Mouse (Mus musculus): ENCODE results near the gene Tbc1d2b. TPM values are rescaled to one million over a fixed set of nuclear protein-coding genes. Genes with fewer than 3 reads are reported as not detected.

Tbc1d2b gene
- polyA plus RNA-seq, 2 experiments: 20.0 to 25.5 TPM

DNA sequence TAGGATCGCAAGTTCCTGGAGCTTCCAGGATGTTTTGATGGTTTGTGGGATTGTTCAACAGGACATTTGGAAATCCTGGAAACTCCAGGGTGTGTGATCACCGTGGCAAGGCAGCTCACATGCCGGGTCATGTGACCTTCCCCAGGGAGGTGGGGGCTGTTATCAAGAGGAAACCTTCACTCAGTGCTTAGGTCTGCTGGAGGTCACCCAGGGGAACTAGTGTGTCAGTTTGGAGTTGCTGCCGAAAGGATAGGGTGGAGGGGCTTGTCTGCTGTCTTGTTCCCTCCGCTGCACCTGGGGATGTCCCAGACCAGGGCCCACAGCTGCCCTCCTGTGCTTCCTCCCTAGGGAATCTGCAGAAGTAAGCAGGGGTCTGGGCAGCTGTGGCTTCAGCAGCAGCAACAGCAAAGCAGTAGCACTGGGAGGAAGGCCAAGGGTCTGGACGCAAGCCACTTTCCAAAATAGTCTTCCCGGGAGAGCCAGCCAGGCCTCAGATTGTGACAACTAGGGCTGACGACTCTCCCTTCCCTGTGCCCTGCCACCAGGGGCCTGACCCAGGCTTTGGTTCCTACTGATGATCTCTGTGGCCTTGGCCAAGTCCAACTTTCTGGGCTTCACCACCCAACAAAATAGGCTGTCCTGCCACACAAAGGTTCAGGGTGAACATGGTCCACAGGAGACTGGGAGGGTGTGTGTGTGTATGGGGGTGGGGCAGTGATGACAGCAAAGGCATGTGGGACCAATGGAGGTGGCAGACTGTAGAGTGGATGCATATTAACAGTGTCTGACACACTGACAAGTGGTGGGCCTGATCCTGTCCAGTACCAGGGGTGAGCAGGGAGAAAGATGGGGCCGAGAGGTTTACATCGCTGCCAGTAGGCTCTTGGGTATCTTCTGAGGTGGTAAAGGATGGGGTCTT, 71.8 kb downstream of the Tbc1d2b start:
- 80% methylated on average over 10 of the region's 10 CpGs for WGBS
- DNase-seq (ENCODE audit: low spot score): no peak
- peaks cover 45% of the 10 kb centered on the region for H3K36me3 ChIP-seq (ENCODE audit: control insufficient read depth, insufficient read depth, low read length)

DNA sequence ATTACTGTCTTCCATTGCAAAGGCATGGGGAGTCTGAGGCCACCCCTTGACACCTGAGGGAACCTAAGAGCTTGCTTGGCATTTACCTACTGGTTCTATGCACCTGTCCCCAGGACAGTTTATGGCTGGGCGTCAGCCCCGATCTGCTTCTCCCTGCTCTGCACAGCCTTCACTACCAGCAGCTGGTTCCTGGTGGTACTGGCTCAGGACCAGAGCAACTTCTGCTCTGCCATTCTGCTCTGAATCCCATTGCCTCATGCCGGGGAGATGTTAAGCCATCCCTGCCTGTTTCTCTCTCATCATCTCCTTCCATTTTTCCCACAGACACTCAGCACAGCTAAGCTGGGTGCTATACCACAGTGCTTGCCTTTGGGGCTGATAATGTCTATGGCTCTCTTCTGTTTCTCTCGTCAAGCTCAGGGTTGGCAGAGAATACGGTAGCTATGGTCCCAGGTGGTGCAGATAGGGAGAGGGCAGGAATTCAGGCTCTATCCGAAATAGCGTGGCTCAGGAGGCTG, 72.7 kb downstream of the Tbc1d2b start:
- 88% methylated on average over 7 of the region's 7 CpGs for WGBS
- DNase-seq (ENCODE audit: low spot score): no peak
- no peak for TF ChIP-seq POLR2A (IDR thresholded peaks at IDR 0.05; ENCODE audit: borderline replicate concordance, extremely low read depth, insufficient read depth, insufficient read length)
- no peak for ATAC-seq (ENCODE audit: low FRiP score, low read depth)
- H3K4me2 ChIP-seq (replicated peaks; ENCODE audit: low read depth, low read length, severe bottlenecking): no peak overlapping the region
- no peak overlapping the region for H3K4me3 ChIP-seq (replicated peaks; ENCODE audit: low read length)
- H3K9ac ChIP-seq (ENCODE audit: low read depth, low read length, severe bottlenecking): no peak overlapping the region
- H3K9me3 ChIP-seq (ENCODE audit: control insufficient read depth, low read length): no peaks in the 10 kb centered on the region
- H3K36me3 ChIP-seq (ENCODE audit: control insufficient read depth, insufficient read depth, low read length): peaks cover 53% of the 10 kb centered on the region
- no peak overlapping the region for H3K27ac ChIP-seq (replicated peaks; ENCODE audit: low read depth, low read length)
- H3K27me3 ChIP-seq (ENCODE audit: control insufficient read depth, insufficient read depth, low read length): no peaks in the 10 kb centered on the region
- H3K4me1 ChIP-seq (ENCODE audit: control insufficient read depth, insufficient read depth, low read length): no peaks in the 10 kb centered on the region

More for the DNA sequence above, 71.8 kb downstream of the Tbc1d2b start:
- no peaks in the 10 kb centered on the region for H3K9me3 ChIP-seq (ENCODE audit: control insufficient read depth, low read length)
- no peak overlapping the region for H3K27ac ChIP-seq (replicated peaks; ENCODE audit: low read depth, low read length)
- no peak overlapping the region for H3K4me2 ChIP-seq (replicated peaks; ENCODE audit: low read depth, low read length, severe bottlenecking)
- H3K27me3 ChIP-seq (ENCODE audit: control insufficient read depth, insufficient read depth, low read length): no peaks in the 10 kb centered on the region
- H3K4me3 ChIP-seq (replicated peaks; ENCODE audit: low read length): no peak overlapping the region
- TF ChIP-seq POLR2A (IDR thresholded peaks at IDR 0.05; ENCODE audit: borderline replicate concordance, extremely low read depth, insufficient read depth, insufficient read length): no peak
- ATAC-seq (ENCODE audit: low FRiP score, low read depth): no peak
- no peak overlapping the region for H3K9ac ChIP-seq (ENCODE audit: low read depth, low read length, severe bottlenecking)
- H3K4me1 ChIP-seq (ENCODE audit: control insufficient read depth, insufficient read depth, low read length): no peaks in the 10 kb centered on the region

DNA sequence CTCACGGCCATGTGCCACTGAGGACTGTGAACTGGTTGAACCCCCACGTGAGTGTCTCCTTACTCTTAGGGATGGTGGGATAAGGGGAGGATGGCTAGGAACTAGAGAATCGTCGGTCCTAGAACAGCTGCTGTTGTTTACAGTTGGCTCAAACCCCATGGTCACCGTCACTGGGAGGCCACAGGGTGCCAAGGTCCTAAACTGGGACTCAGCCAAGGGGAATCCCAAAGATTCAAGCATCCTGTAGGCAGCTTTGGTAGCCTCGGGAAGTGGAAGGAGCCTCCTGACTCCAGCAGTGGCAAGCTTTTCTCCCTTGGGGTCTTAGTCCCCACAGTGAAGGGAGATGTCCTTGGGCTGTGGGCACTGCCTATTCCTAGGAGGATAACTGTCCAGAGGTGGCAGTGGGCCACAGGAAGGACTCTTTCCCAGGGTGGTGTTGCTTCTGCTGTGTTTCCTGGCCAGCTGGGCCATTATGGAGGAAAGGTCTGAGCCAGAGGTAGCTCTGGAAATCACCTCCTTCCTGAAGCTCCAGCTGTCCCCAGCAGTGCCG, 73.4 kb downstream of the Tbc1d2b start:
- DNase-seq (ENCODE audit: low spot score): no peak
- H3K4me1 ChIP-seq (ENCODE audit: control insufficient read depth, insufficient read depth, low read length): no peaks in the 10 kb centered on the region
- 84% methylated on average over 7 of the region's 7 CpGs for WGBS

DNA sequence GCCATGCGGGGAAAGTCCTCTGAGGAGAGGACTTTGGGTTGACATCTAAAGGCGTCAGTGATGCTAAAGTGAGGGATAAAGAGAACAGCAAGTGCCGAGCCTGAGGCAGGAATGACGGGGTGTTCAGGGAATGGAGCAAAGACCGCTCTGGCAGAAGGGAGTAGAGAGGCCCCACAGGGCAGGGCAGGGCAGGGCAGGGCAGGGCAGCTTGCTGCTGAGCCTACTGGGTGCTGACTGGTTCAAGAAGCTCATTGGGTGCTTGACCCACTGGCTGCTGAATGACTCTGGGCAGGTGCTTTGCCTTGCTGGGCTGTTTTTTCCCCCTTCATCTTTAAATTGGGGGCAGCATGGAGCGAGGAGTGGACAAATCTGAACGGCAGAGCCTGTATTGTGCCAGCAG, 74.3 kb downstream of the Tbc1d2b start:
- Histone ChIP-seq H3K27me3 (ENCODE audit: control insufficient read depth, insufficient read depth, low read length) (no peaks in the 10 kb centered on the region), H3K4me3 (replicated peaks; ENCODE audit: low read length) (no peak overlapping the region), H3K27ac (replicated peaks; ENCODE audit: low read depth, low read length) (no peak overlapping the region), H3K36me3 (ENCODE audit: control insufficient read depth, insufficient read depth, low read length) (peaks cover 65% of the 10 kb centered on the region), H3K9me3 (ENCODE audit: control insufficient read depth, low read length) (no peaks in the 10 kb centered on the region), H3K9ac (ENCODE audit: low read depth, low read length, severe bottlenecking) (no peak overlapping the region), H3K4me1 (ENCODE audit: control insufficient read depth, insufficient read depth, low read length) (no peaks in the 10 kb centered on the region), H3K4me2 (replicated peaks; ENCODE audit: low read depth, low read length, severe bottlenecking) (no peak overlapping the region)
- TF ChIP-seq POLR2A (IDR thresholded peaks at IDR 0.05; ENCODE audit: borderline replicate concordance, extremely low read depth, insufficient read depth, insufficient read length): no peak
- DNase-seq (ENCODE audit: low spot score): no peak
- ATAC-seq (ENCODE audit: low FRiP score, low read depth): no peak
- 85% methylated on average over 7 of the region's 7 CpGs for WGBS

More for the DNA sequence above, 73.4 kb downstream of the Tbc1d2b start:
- Histone ChIP-seq H3K27me3 (ENCODE audit: control insufficient read depth, insufficient read depth, low read length) (no peaks in the 10 kb centered on the region), H3K9ac (ENCODE audit: low read depth, low read length, severe bottlenecking) (no peak overlapping the region), H3K27ac (replicated peaks; ENCODE audit: low read depth, low read length) (no peak overlapping the region), H3K9me3 (ENCODE audit: control insufficient read depth, low read length) (no peaks in the 10 kb centered on the region), H3K4me2 (replicated peaks; ENCODE audit: low read depth, low read length, severe bottlenecking) (no peak overlapping the region), H3K4me3 (replicated peaks; ENCODE audit: low read length) (no peak overlapping the region), H3K36me3 (ENCODE audit: control insufficient read depth, insufficient read depth, low read length) (peaks cover 59% of the 10 kb centered on the region)
- ATAC-seq (ENCODE audit: low FRiP score, low read depth): no peak
- no peak for TF ChIP-seq POLR2A (IDR thresholded peaks at IDR 0.05; ENCODE audit: borderline replicate concordance, extremely low read depth, insufficient read depth, insufficient read length)

DNA sequence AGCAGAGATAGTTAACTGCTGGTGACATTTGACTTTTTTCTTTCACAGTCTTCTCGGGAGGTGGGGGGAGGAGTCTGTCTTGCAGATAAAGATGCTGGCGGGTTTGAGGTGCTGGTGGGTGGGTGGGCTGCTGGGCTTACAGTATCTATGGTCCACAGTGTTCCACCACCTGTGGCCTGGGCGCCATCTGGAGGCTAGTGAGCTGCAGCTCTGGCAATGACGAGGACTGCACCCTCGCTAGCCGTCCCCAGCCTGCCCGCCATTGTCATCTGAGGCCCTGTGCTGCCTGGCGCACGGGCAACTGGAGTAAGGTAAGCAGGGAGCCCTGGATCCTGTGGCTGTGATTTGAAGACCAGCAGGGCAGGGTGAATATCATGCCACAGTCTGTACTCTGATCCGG, 75.6 kb downstream of the Tbc1d2b start:
- Histone ChIP-seq H3K4me3 (replicated peaks; ENCODE audit: low read length) (no peak overlapping the region), H3K9ac (ENCODE audit: low read depth, low read length, severe bottlenecking) (no peak overlapping the region), H3K27me3 (ENCODE audit: control insufficient read depth, insufficient read depth, low read length) (no peaks in the 10 kb centered on the region), H3K9me3 (ENCODE audit: control insufficient read depth, low read length) (no peaks in the 10 kb centered on the region), H3K36me3 (ENCODE audit: control insufficient read depth, insufficient read depth, low read length) (peaks cover 69% of the 10 kb centered on the region), H3K27ac (replicated peaks; ENCODE audit: low read depth, low read length) (no peak overlapping the region), H3K4me2 (replicated peaks; ENCODE audit: low read depth, low read length, severe bottlenecking) (no peak overlapping the region), H3K4me1 (ENCODE audit: control insufficient read depth, insufficient read depth, low read length) (no peaks in the 10 kb centered on the region)
- ATAC-seq (ENCODE audit: low FRiP score, low read depth) (no peak), DNase-seq (ENCODE audit: low spot score) (no peak)
- WGBS: 81% methylated on average over 10 of the region's 10 CpGs
- TF ChIP-seq POLR2A (IDR thresholded peaks at IDR 0.05; ENCODE audit: borderline replicate concordance, extremely low read depth, insufficient read depth, insufficient read length): no peak

All from limb, embryonic 14.5 days (tissue).